Mouse (Mus musculus): ENCODE results near the gene D630023F18Rik. TPM values are rescaled to one million over a fixed set of nuclear protein-coding genes. Genes with fewer than 3 reads are reported as not detected.

Gene D630023F18Rik
- polyA plus RNA-seq, 1 experiment from 2014 or later: not detected

DNA sequence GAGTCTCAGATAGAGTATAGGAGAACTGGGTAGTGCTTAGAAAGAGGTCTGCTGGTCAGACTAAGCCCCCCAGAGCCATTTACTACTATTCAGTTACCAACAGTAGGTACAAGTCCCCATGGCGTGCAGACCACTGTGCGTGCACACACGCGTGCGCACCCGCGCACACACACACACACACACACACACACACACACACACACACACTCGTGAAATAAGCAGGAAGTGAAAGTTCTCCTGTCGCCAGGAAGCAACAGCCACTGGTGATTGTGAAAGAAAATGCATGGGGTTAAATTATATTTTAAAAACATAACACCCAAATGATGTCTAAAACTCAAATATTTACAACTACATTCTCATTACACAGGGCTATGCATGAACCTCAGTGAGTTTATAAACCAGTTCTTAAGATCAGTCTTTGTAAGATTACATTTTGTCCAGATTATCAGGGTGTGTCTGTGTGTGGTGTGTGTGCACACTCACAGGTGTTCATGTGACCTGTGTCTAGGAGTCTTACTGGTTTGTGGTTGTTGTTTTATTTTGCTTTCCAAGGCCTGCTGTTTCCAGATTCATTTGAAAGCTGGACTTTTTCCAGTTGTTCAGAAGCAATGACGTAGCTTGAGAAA is 15.2 kb downstream of the D630023F18Rik start:
- Histone ChIP-seq H3K27me3 (replicated peaks; ENCODE audit: insufficient read depth, low read length) (no peaks in the 10 kb centered on the region), H3K9ac (replicated peaks; ENCODE audit: low read depth) (no peak overlapping the region), H3K4me2 (replicated peaks; ENCODE audit: low read depth, low read length) (no peak overlapping the region), H3K27ac (ENCODE audit: low read length) (no peak overlapping the region), H3K4me3 (ENCODE audit: low read depth, low read length) (no peak overlapping the region), H3K9me3 (ENCODE audit: low read length) (no peaks in the 10 kb centered on the region), H3K4me1 (ENCODE audit: insufficient read depth, low read depth, low read length) (no peaks in the 10 kb centered on the region), H3K36me3 (ENCODE audit: insufficient read depth, low read length) (no peaks in the 10 kb centered on the region)
- WGBS: 72% methylated on average over 10 of the region's 10 CpGs
- ATAC-seq: no peak
- no peak for TF ChIP-seq CTCF (IDR thresholded peaks at IDR 0.05)
- no peak for TF ChIP-seq EP300 (IDR thresholded peaks at IDR 0.05)
- DNase-seq (ENCODE audit: low spot score): no peak

DNA sequence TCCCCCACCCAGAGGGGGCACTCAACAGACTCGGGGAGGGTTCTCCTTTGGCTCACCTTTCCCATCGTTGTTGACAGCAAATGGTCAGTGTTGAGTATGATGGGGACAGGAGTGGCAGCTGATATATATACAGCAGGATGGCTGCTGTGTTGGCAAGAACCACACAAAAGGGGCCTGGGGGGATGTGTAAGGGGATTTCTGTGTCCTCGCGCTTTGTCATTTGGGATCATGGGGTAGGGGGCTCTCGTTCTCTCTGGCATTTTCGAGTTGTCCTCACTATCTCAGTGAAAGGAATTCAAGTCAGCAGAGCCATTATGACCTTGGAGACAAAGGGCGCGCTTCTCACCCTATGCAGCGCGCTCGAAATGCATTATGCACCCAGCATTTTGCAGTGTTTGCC is 19.7 kb downstream of the D630023F18Rik start, which contains the start of gene Cryga:
Gene Cryga (minus strand): TSS at position 101 of the 400 bp plus-strand sequence.
- Histone ChIP-seq H3K9ac (replicated peaks; ENCODE audit: low read depth) (no peak within 1 kb of the TSS), H3K4me3 (ENCODE audit: low read depth, low read length) (no peak within 1 kb of the TSS), H3K36me3 (ENCODE audit: insufficient read depth, low read length) (no peaks in the 10 kb centered on the region), H3K4me1 (ENCODE audit: insufficient read depth, low read depth, low read length) (no peaks in the 10 kb centered on the region), H3K4me2 (replicated peaks; ENCODE audit: low read depth, low read length) (no peak within 1 kb of the TSS), H3K27me3 (replicated peaks; ENCODE audit: insufficient read depth, low read length) (no peaks in the 10 kb centered on the region), H3K27ac (ENCODE audit: low read length) (no peak within 1 kb of the TSS), H3K9me3 (ENCODE audit: low read length) (no peaks in the 10 kb centered on the region)
- TF ChIP-seq CTCF (IDR thresholded peaks at IDR 0.05) (no peak), EP300 (IDR thresholded peaks at IDR 0.05) (no peak)
- no peak for ATAC-seq
- WGBS: 89% methylated on average over 11 of the region's 11 CpGs
- no peak for DNase-seq (ENCODE audit: low spot score)

DNA sequence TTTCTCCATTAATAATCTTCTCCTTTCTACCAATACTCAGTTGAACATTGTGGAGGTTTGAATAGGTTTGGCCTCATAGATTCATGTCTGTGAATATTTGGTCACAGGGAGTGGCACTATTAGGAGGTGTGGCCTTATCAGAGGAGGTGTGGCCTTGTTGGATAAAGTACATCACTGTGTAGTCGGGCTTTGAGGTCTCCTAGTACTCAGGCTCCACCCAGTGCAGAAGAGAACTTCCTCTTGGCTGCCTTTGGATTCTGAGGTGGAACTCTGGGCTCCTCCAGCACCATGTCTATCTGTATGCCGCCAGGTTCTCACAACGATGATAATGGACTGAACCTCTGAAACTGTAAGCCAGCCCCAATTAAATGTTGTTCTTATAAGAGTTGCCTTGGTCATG is 26.1 kb downstream of the D630023F18Rik start:
- Histone ChIP-seq H3K4me1 (ENCODE audit: insufficient read depth, low read depth, low read length) (no peaks in the 10 kb centered on the region), H3K27ac (ENCODE audit: low read length) (no peak overlapping the region), H3K4me3 (ENCODE audit: low read depth, low read length) (no peak overlapping the region), H3K36me3 (ENCODE audit: insufficient read depth, low read length) (no peaks in the 10 kb centered on the region), H3K4me2 (replicated peaks; ENCODE audit: low read depth, low read length) (no peak overlapping the region), H3K9ac (replicated peaks; ENCODE audit: low read depth) (no peak overlapping the region), H3K9me3 (ENCODE audit: low read length) (no peaks in the 10 kb centered on the region), H3K27me3 (replicated peaks; ENCODE audit: insufficient read depth, low read length) (no peaks in the 10 kb centered on the region)
- TF ChIP-seq EP300 (IDR thresholded peaks at IDR 0.05): no peak
- TF ChIP-seq CTCF (IDR thresholded peaks at IDR 0.05): no peak
- no peak for DNase-seq (ENCODE audit: low spot score)
- WGBS: 74% methylated on average over 3 of the region's 3 CpGs
- ATAC-seq: no peak

DNA sequence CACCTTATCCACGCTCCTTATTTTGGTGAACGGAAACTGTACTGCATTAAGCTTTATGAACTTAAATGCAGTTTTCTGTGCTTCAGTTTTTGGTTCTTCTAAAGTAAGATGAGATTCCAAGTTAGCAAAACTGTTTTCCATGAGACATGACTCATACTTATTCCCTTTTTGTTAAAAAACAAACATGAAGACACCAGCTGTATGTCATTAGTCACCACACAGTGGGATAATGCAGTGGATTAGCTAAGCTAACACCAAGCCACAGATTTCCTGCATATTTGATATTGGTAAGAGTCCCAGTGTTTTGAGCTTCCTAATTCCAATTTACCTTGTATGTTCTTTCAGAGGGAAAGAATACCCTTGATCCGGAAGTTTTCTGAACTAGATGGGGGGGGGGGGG is 31.4 kb downstream of the D630023F18Rik start:
- no peaks in the 10 kb centered on the region for H3K9me3 ChIP-seq (ENCODE audit: low read length)
- DNase-seq (ENCODE audit: low spot score) (no peak), ATAC-seq (no peak)
- 95% methylated on average over 3 of the region's 3 CpGs for WGBS
- H3K4me3 ChIP-seq (ENCODE audit: low read depth, low read length): no peak overlapping the region
- no peak for TF ChIP-seq EP300 (IDR thresholded peaks at IDR 0.05)
- TF ChIP-seq CTCF (IDR thresholded peaks at IDR 0.05): no peak
- H3K4me2 ChIP-seq (replicated peaks; ENCODE audit: low read depth, low read length): no peak overlapping the region
- H3K9ac ChIP-seq (replicated peaks; ENCODE audit: low read depth): no peak overlapping the region
- H3K27me3 ChIP-seq (replicated peaks; ENCODE audit: insufficient read depth, low read length): no peaks in the 10 kb centered on the region
- H3K36me3 ChIP-seq (ENCODE audit: insufficient read depth, low read length): no peaks in the 10 kb centered on the region
- H3K27ac ChIP-seq (ENCODE audit: low read length): no peak overlapping the region
- no peaks in the 10 kb centered on the region for H3K4me1 ChIP-seq (ENCODE audit: insufficient read depth, low read depth, low read length)

DNA sequence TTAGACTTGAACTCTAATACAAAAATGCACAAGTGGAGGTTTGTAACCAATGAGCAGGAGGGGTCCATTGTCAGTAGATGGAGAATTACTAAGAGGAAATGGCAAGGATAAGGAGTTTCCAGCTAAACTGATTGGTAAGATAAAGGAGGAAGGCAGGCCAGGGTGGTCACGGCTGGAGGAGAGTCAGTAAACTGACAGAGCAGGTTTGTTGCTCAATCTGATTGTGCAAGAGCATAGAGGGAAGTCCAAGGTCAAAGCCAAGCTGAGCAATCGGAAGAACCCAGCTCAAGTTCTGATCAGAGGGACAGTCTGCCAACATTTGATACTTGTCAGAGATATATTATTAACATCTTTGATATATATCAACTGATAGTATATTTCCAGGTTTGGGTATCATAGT is 32.6 kb downstream of the D630023F18Rik start:
- Histone ChIP-seq H3K27ac (ENCODE audit: low read length) (no peak overlapping the region), H3K9me3 (ENCODE audit: low read length) (no peaks in the 10 kb centered on the region), H3K4me1 (ENCODE audit: insufficient read depth, low read depth, low read length) (no peaks in the 10 kb centered on the region), H3K36me3 (ENCODE audit: insufficient read depth, low read length) (no peaks in the 10 kb centered on the region), H3K27me3 (replicated peaks; ENCODE audit: insufficient read depth, low read length) (no peaks in the 10 kb centered on the region), H3K4me2 (replicated peaks; ENCODE audit: low read depth, low read length) (no peak overlapping the region), H3K4me3 (ENCODE audit: low read depth, low read length) (no peak overlapping the region), H3K9ac (replicated peaks; ENCODE audit: low read depth) (no peak overlapping the region)
- TF ChIP-seq CTCF (IDR thresholded peaks at IDR 0.05) (no peak), EP300 (IDR thresholded peaks at IDR 0.05) (no peak)
- 21% methylated on average over 2 of the region's 2 CpGs for WGBS
- ATAC-seq (no peak), DNase-seq (ENCODE audit: low spot score) (peak; percentile 38)

DNA sequence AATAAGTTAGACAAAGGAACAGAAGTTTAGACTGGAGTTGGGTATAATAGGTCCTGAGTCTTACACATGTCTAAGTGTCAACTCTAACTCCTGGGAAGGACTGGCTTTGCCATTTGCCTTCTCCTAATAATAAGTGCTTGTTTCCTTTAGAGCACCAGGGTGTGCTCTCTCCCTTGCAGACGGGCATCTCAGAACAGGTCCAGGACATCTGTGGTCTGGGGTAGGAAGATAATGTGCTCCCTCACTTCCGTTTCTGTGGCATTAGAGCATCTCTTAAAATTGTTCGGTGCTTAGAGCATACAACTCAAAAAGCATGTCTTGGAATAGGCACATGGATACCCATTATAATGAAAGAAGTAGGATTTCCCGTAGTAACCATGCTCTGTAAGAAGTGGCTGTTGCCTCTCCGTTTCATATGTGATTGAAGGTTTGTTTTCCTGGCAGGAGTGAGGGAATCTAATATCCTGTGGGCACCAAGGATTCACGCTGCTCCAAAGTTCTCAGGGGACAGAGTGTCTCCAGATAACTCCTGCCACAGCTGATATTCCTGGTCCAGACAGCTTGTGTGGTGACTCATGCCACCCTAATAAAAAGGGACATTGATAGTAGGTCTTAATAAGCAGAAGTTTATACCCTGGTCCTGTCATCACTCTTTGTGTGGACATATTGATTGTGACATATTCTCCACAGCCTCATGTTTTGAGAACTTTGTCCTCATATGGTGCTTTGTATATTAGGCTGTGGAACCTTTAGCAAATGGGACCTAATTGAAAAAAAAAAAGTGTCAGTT is 34.3 kb downstream of the D630023F18Rik start:
- no peaks in the 10 kb centered on the region for H3K9me3 ChIP-seq (ENCODE audit: low read length)
- H3K4me3 ChIP-seq (ENCODE audit: low read depth, low read length): no peak overlapping the region
- H3K4me1 ChIP-seq (ENCODE audit: insufficient read depth, low read depth, low read length): no peaks in the 10 kb centered on the region
- no peak for ATAC-seq
- no peak overlapping the region for H3K27ac ChIP-seq (ENCODE audit: low read length)
- H3K4me2 ChIP-seq (replicated peaks; ENCODE audit: low read depth, low read length): no peak overlapping the region
- H3K36me3 ChIP-seq (ENCODE audit: insufficient read depth, low read length): no peaks in the 10 kb centered on the region
- no peaks in the 10 kb centered on the region for H3K27me3 ChIP-seq (replicated peaks; ENCODE audit: insufficient read depth, low read length)
- WGBS: 73% methylated on average over 6 of the region's 6 CpGs
- H3K9ac ChIP-seq (replicated peaks; ENCODE audit: low read depth): no peak overlapping the region
- no peak for TF ChIP-seq EP300 (IDR thresholded peaks at IDR 0.05)
- TF ChIP-seq CTCF (IDR thresholded peaks at IDR 0.05): no peak
- no peak for DNase-seq (ENCODE audit: low spot score)
